Comparison of ENCODE assay signal across 1 mouse cellular context in genomic region chr6:113307481-113308121, GRCm38 (mm10).
TF ChIP-seq lines count a peak whose summit lies in the region.

No protein-coding gene starts in this region.

TF ChIP-seq in CH12.LX, 34 proteins besides CTCF, POLR2A, EP300 and RAD21:
- no peak for TF ChIP-seq JUND (conservative IDR thresholded peaks at IDR 0.05; ENCODE audit: low read depth, low read length)
- TF ChIP-seq ELF1 (IDR thresholded peaks at IDR 0.05; ENCODE audit: low read depth, low read length) = 0 out of 2 replicates have a peak, but pooled peaks have one; percentile 5
